Mouse (Mus musculus) myocyte (in vitro differentiated cells): Measurements from ENCODE around the gene Arl10. TPM values are rescaled to one million over a fixed set of nuclear protein-coding genes. Genes with fewer than 3 reads are reported as not detected.

Experiments used
- H3K27me3 ChIP-seq: one replicate; pipeline ENCODE4 v1.6.1; 2011; ENCODE audit not compliant: control insufficient read depth, insufficient read depth, insufficient read length
- H3K36me3 ChIP-seq: one replicate; pipeline ENCODE4 v1.6.1; 2011; ENCODE audit not compliant: control insufficient read depth, insufficient read depth
- H3K4me2 ChIP-seq: one replicate; pipeline ENCODE4 v1.6.1; 2011; ENCODE audit warnings: low read depth, control low read depth
- H3K4me3 ChIP-seq: one replicate; pipeline ENCODE4 v1.5.1; 2011; ENCODE audit warnings: mild to moderate bottlenecking, control low read depth, moderate library complexity
- H3K79me2 ChIP-seq: one replicate; pipeline ENCODE4 v1.6.1; 2011; ENCODE audit not compliant: control insufficient read depth, insufficient read depth
- H3ac ChIP-seq: one replicate; pipeline ENCODE4 v1.6.1; 2011; ENCODE audit not compliant: control insufficient read depth, insufficient read length
- CEBPB ChIP-seq: IDR thresholded peaks from 2 replicates; pipeline ENCODE4 v1.6.1; 2011; ENCODE audit warnings: mild to moderate bottlenecking, moderate library complexity; ENCODE audit not compliant: poor library complexity, insufficient read depth, severe bottlenecking
- E2F4 ChIP-seq: IDR thresholded peaks from one replicate; pipeline ENCODE4 v1.6.1; 2011; ENCODE audit warnings: mild to moderate bottlenecking, control low read depth, moderate library complexity; ENCODE audit not compliant: insufficient read depth
- MAX ChIP-seq: IDR thresholded peaks from one replicate; pipeline ENCODE4 v1.6.1; 2011; ENCODE audit warnings: low read depth, mild to moderate bottlenecking, control low read depth
- MYOD1 ChIP-seq, 3 experiments: IDR thresholded peaks; one replicate each; pipeline ENCODE4 v1.6.1; 2011; ENCODE audit warnings: control low read depth in 2 of 3, low read depth in 2 of 3, mild to moderate bottlenecking in 2 of 3, moderate library complexity in 1 of 3; ENCODE audit not compliant: insufficient read length in 2 of 3, control insufficient read depth in 1 of 3
- MYOG ChIP-seq, 3 experiments: IDR thresholded peaks; one replicate each; pipeline ENCODE4 v1.6.1; 2011; ENCODE audit warnings: control low read depth in 2 of 3, low read depth in 2 of 3, mild to moderate bottlenecking in 2 of 3; ENCODE audit not compliant: insufficient read length in 2 of 3, control insufficient read depth in 1 of 3, insufficient read depth in 1 of 3
- POLR2A ChIP-seq: IDR thresholded peaks from one replicate; pipeline ENCODE4 v1.6.1; 2011; ENCODE audit warnings: low read depth, mild to moderate bottlenecking, control low read depth, moderate library complexity; ENCODE audit not compliant: insufficient read length
- POLR2AphosphoS2 ChIP-seq: IDR thresholded peaks from one replicate; pipeline ENCODE4 v1.6.1; 2011; ENCODE audit warnings: low read depth, control low read depth; ENCODE audit not compliant: insufficient read length
- REST ChIP-seq: IDR thresholded peaks from one replicate; pipeline ENCODE4 v1.6.1; 2011; ENCODE audit warnings: mild to moderate bottlenecking, control low read depth, moderate library complexity; ENCODE audit not compliant: insufficient read depth, insufficient read length
- SRF ChIP-seq: IDR thresholded peaks from one replicate; pipeline ENCODE4 v1.6.1; 2011; ENCODE audit warnings: low read depth; ENCODE audit not compliant: control insufficient read depth, insufficient read length
- TCF12 ChIP-seq: IDR thresholded peaks from one replicate; pipeline ENCODE4 v1.6.1; 2011; ENCODE audit warnings: mild to moderate bottlenecking, control low read depth; ENCODE audit not compliant: poor library complexity, insufficient read depth, severe bottlenecking
- TCF3 ChIP-seq: IDR thresholded peaks from one replicate; pipeline ENCODE4 v1.6.1; 2011; ENCODE audit warnings: low read depth, control low read depth; ENCODE audit not compliant: insufficient read length
- USF1 ChIP-seq: IDR thresholded peaks from one replicate; pipeline ENCODE4 v1.6.1; 2011; ENCODE audit warnings: low read depth, mild to moderate bottlenecking, control low read depth, moderate library complexity
- polyA plus RNA-seq: library from polyadenylated mRNA; unstranded; fragments of >200 nt; fragmentation: generic; extraction: Trizol; gene quantifications from one replicate; pipeline ENCODE4 v1.2.1, GENCODE M21; 2012; ENCODE audit warnings: missing spikeins

Gene Arl10
- polyA plus RNA-seq, 1 experiment: 15.3 TPM

GRCm38 (mm10) chr13:54589414-54589995 lies 14.7 kb downstream of the Arl10 start:
- H3ac ChIP-seq: peak overlapping the region; percentile 10
- peaks cover 18% of the 10 kb centered on the region for H3K36me3 ChIP-seq
- H3K4me3 ChIP-seq: peak overlapping the region; percentile 96
- TF ChIP-seq TCF12 (no peak), MAX (no peak), POLR2AphosphoS2 (no peak), CEBPB (no peak), SRF (no peak), TCF3 (no peak), REST (no peak), MYOD1 (IDR thresholded peaks at IDR 0.05; ENCODE audit: control insufficient read depth in 1 of 3, insufficient read length in 2 of 3, low read depth in 2 of 3) (no peak), POLR2A (no peak), MYOG (IDR thresholded peaks at IDR 0.05; ENCODE audit: control insufficient read depth in 1 of 3, insufficient read depth in 1 of 3, insufficient read length in 2 of 3, low read depth in 2 of 3) (no peak), USF1 (no peak)
- no peaks in the 10 kb centered on the region for H3K27me3 ChIP-seq
- H3K4me2 ChIP-seq: peak overlapping the region; percentile 88
- peaks cover 41% of the 10 kb centered on the region for H3K79me2 ChIP-seq

GRCm38 (mm10) chr13:54589996-54590951 lies 15.5 kb downstream of the Arl10 start, which contains the start of the genes Nop16 and Higd2a:
Gene Nop16 (minus strand): TSS chr13:54590090.
Gene Higd2a (plus strand): TSS chr13:54590207.
- peak within 1 kb of the TSS; percentile 10 for H3ac ChIP-seq
- H3K27me3 ChIP-seq: no peaks in the 10 kb centered on the region
- peaks cover 18% of the 10 kb centered on the region for H3K36me3 ChIP-seq
- peak within 1 kb of the TSS; percentile 96 for H3K4me3 ChIP-seq
- H3K4me2 ChIP-seq: peak within 1 kb of the TSS; percentile 88
- peak; percentile 12 for TF ChIP-seq MAX
- TF ChIP-seq POLR2AphosphoS2: peak; percentile 65
- no peak for TF ChIP-seq USF1
- peak; percentile 62 for TF ChIP-seq POLR2A
- TF ChIP-seq TCF12: no peak
- no peak for TF ChIP-seq REST
- TF ChIP-seq TCF3: no peak
- TF ChIP-seq SRF: peak; percentile 21
- no peak for TF ChIP-seq CEBPB
- peaks cover 41% of the 10 kb centered on the region for H3K79me2 ChIP-seq

GRCm38 (mm10) chr13:54591776-54592356 lies 17.1 kb downstream of the Arl10 start:
- peak overlapping the region; percentile 96 for H3K4me3 ChIP-seq
- no peak overlapping the region for H3ac ChIP-seq
- peaks cover 16% of the 10 kb centered on the region for H3K36me3 ChIP-seq
- H3K27me3 ChIP-seq: no peaks in the 10 kb centered on the region
- TF ChIP-seq E2F4: no peak
- TF ChIP-seq CEBPB: no peak
- no peak for TF ChIP-seq POLR2AphosphoS2
- TF ChIP-seq MYOD1 (IDR thresholded peaks at IDR 0.05; ENCODE audit: control insufficient read depth in 1 of 3, insufficient read length in 2 of 3, low read depth in 2 of 3): no peak
- TF ChIP-seq USF1: no peak
- no peak for TF ChIP-seq REST
- no peak for TF ChIP-seq POLR2A
- no peak for TF ChIP-seq SRF
- no peak for TF ChIP-seq MYOG (IDR thresholded peaks at IDR 0.05; ENCODE audit: control insufficient read depth in 1 of 3, insufficient read depth in 1 of 3, insufficient read length in 2 of 3, low read depth in 2 of 3)
- peaks cover 41% of the 10 kb centered on the region for H3K79me2 ChIP-seq
- peak overlapping the region; percentile 86 for H3K4me2 ChIP-seq

GRCm38 (mm10) chr13:54593617-54594016 lies 18.8 kb downstream of the Arl10 start:
- no peak overlapping the region for H3ac ChIP-seq
- H3K36me3 ChIP-seq: peaks cover 5% of the 10 kb centered on the region
- H3K4me2 ChIP-seq: no peak overlapping the region
- no peak overlapping the region for H3K4me3 ChIP-seq
- TF ChIP-seq REST (no peak), TCF12 (no peak), E2F4 (no peak), MYOG (IDR thresholded peaks at IDR 0.05; ENCODE audit: control insufficient read depth in 1 of 3, insufficient read depth in 1 of 3, insufficient read length in 2 of 3, low read depth in 2 of 3) (no peak), CEBPB (no peak), MYOD1 (IDR thresholded peaks at IDR 0.05; ENCODE audit: control insufficient read depth in 1 of 3, insufficient read length in 2 of 3, low read depth in 2 of 3) (no peak), POLR2A (no peak), POLR2AphosphoS2 (no peak), USF1 (no peak), SRF (no peak), TCF3 (no peak), MAX (no peak)
- no peaks in the 10 kb centered on the region for H3K27me3 ChIP-seq
- peaks cover 39% of the 10 kb centered on the region for H3K79me2 ChIP-seq
